Mouse (Mus musculus) forebrain, embryonic 14.5 days (tissue): ENCODE measurements around the gene Gtpbp3. TPM values are rescaled to one million over a fixed set of nuclear protein-coding genes. Genes with fewer than 3 reads are reported as not detected.

Source experiments
- ATAC-seq: fragments of 200-750 bp; cut with Nextera tagmentation; 2 replicates; pipeline ENCODE4 v1.8.0; 2017; ENCODE audit warnings: mild to moderate bottlenecking, moderate library complexity
- DNase-seq: peaks from one replicate; pipeline ENCODE4 v3.0.0-alpha.2; 2015; ENCODE audit warnings: low spot score
- H3K27ac ChIP-seq: fragments of 300-500 bp; sonication (generic); 2 replicates; pipeline ENCODE4 v1.5.1; 2014; ENCODE audit warnings: low read depth, mild to moderate bottlenecking, control low read depth, low read length, moderate library complexity
- H3K27me3 ChIP-seq: fragments of 300-500 bp; sonication (generic); replicated peaks from 2 replicates; pipeline ENCODE4 v1.6.1; 2014; ENCODE audit warnings: low read length, control low read depth, mixed read lengths; ENCODE audit not compliant: control insufficient read depth, insufficient read depth
- H3K36me3 ChIP-seq: fragments of 300-500 bp; sonication (generic); 2 replicates; pipeline ENCODE4 v1.6.1; 2014; ENCODE audit warnings: low read length, control low read depth; ENCODE audit not compliant: control insufficient read depth, insufficient read depth
- H3K4me1 ChIP-seq: fragments of 300-500 bp; sonication (generic); 2 replicates; pipeline ENCODE4 v1.6.1; 2014; ENCODE audit warnings: antibody characterized with exemption, low read length, control low read depth; ENCODE audit not compliant: control insufficient read depth, insufficient read depth
- H3K4me2 ChIP-seq: fragments of 300-500 bp; sonication (generic); 2 replicates; pipeline ENCODE4 v1.6.1; 2014; ENCODE audit warnings: mild to moderate bottlenecking, control low read depth, low read length
- H3K4me3 ChIP-seq: fragments of 300-500 bp; sonication (generic); 2 replicates; pipeline ENCODE4 v1.5.1; 2014; ENCODE audit warnings: low read depth, low read length, control low read depth
- H3K9ac ChIP-seq: fragments of 300-500 bp; sonication (generic); 2 replicates; pipeline ENCODE4 v1.6.1; 2014; ENCODE audit warnings: mild to moderate bottlenecking, low read length, control low read depth, moderate library complexity
- H3K9me3 ChIP-seq: fragments of 300-500 bp; sonication (generic); replicated peaks from 2 replicates; pipeline ENCODE4 v1.6.1; 2016; ENCODE audit warnings: low read length, control low read depth, mixed read lengths; ENCODE audit not compliant: control insufficient read depth
- WGBS: fragments of 180-500 bp; shearing (Covaris S2); extraction: QIAGEN DNeasy Blood & Tissue Kit; methylation state at CpG from one replicate; pipeline ENCODE4 v1.1.7; 2014; 5-methylcytosine and 5-hydroxymethylcytosine counted together
- polyA plus RNA-seq: library from polyadenylated mRNA; unstranded; fragments of >200 nt; fragmentation: Nextera tagmentation; extraction: Ambion mirVana; gene quantifications from 2 replicates; pipeline ENCODE4 v1.2.1, GENCODE M21; 2014

Gene Gtpbp3
- polyA plus RNA-seq, 1 experiment from 2014 or later = 2.2 TPM

DNA sequence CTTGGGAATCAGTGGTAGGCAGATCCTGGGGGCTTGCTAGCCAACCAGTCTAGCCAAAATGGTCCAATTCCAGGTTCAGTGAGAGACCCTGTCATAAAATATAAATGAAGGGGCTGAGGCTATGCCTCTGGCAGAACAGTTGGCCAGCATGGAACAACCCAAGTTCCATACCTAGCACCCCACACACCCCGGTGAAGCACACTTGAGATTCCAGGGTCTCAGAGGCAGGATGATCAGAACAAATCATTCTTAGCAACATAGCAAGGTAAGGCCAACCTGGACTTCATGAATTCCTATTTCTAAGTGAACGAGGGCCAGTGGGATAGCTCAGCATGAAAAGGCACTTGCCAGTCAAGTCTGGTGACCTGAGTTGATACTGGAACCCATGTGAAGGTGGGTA, 20.7 kb upstream of the Gtpbp3 start:
- H3K4me3 ChIP-seq = no peak overlapping the region
- H3K27me3 ChIP-seq = no peaks in the 10 kb centered on the region
- H3K9ac ChIP-seq = no peak overlapping the region
- no peaks in the 10 kb centered on the region for H3K9me3 ChIP-seq
- peaks cover 24% of the 10 kb centered on the region for H3K4me1 ChIP-seq
- ATAC-seq (no peak), DNase-seq (no peak)
- H3K27ac ChIP-seq = no peak overlapping the region
- WGBS = 96% methylated on average over 2 of the region's 2 CpGs
- no peak overlapping the region for H3K4me2 ChIP-seq
- peaks cover 15% of the 10 kb centered on the region for H3K36me3 ChIP-seq

DNA sequence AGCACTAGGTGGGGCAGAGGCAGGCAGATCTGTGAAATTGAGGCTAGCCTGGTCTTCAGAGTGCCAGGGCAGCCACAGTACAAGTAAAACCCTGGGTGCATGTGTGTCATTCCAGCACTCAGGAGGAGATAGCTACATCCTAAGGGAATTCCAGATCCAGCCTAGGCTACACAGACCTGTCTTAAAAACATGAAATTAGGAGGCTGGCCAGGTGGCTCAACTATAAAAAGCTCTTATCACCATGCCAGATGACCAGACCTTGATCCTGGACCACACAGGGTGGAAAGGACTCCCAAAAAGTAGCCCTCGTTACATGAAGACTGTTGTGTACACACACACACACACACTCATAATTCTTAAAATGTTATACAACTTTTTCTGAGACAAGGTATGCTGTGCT, 19.9 kb upstream of the Gtpbp3 start:
- Histone ChIP-seq H3K27ac (no peak overlapping the region), H3K9ac (no peak overlapping the region), H3K4me1 (peaks cover 19% of the 10 kb centered on the region), H3K4me3 (no peak overlapping the region), H3K9me3 (no peaks in the 10 kb centered on the region), H3K27me3 (no peaks in the 10 kb centered on the region), H3K4me2 (no peak overlapping the region), H3K36me3 (peaks cover 23% of the 10 kb centered on the region)
- DNase-seq (no peak), ATAC-seq (no peak)
- 91% methylated on average over 1 of the region's 1 CpGs for WGBS

DNA sequence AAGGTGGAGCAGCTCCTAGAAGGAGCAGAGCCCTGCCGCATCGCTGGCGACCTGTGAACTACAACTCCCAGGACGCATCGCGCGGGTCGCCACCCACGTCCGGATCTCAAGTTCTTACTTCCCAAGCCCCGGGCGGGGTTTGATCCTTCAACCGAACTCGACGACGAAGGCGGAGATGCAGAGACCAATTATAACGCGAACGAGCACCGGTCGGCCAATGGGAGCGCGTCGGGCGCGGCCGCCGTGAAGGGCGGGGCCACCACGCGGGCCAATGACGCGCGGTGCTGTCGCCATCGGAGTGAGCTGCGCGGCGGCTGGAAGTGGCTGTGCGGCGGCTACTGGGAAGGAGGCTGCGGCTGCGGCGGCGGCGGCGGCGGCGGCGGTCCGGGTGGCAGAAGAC, 19.0 kb upstream of the Gtpbp3 start, which contains the start of gene Dda1:
Gene Dda1 (plus strand): TSS at position 284 of the 400 bp plus-strand sequence.
- 0% methylated on average over 52 of the region's 52 CpGs for WGBS

DNA sequence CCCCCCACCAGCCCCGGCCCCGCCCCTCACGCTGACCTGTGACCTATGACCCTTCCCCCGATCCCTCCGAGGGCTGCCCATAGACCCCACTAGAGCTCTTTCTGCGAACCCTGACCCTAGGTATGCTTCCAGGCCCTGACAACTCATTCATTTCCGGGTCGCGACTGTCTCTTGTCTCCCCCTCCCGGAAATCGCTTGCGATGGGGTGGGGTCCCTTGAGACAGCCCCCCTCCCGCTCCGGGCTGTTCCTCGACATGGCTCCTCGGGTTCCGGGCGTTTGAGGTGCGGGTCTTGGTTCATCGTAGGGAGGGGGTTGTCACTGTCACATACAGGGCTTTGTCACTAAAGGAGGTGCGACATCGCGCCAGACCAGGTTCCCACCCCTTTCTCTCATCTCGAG, 18.5 kb upstream of the Gtpbp3 start:
- no peaks in the 10 kb centered on the region for H3K9me3 ChIP-seq
- ATAC-seq (peak; percentile 50), DNase-seq (peak; percentile 86)
- peak overlapping the region; percentile 92 for H3K4me2 ChIP-seq
- peaks cover 13% of the 10 kb centered on the region for H3K4me1 ChIP-seq
- peaks cover 38% of the 10 kb centered on the region for H3K36me3 ChIP-seq
- peak overlapping the region; percentile 77 for H3K9ac ChIP-seq
- WGBS = under 1% methylated on average over 24 of the region's 24 CpGs
- H3K4me3 ChIP-seq = peak overlapping the region; percentile 74
- H3K27ac ChIP-seq = peak overlapping the region; percentile 80; the same call in 1 of the 2 replicates
- no peaks in the 10 kb centered on the region for H3K27me3 ChIP-seq

More for the DNA sequence above, 19.0 kb upstream of the Gtpbp3 start, which contains the start of gene Dda1:
- Histone ChIP-seq H3K9ac (peak within 1 kb of the TSS; percentile 77), H3K27ac (peak within 1 kb of the TSS; percentile 80; the same call in 1 of the 2 replicates), H3K36me3 (peaks cover 33% of the 10 kb centered on the region), H3K4me3 (peak within 1 kb of the TSS; percentile 74), H3K4me1 (peaks cover 16% of the 10 kb centered on the region), H3K9me3 (no peaks in the 10 kb centered on the region), H3K4me2 (peak within 1 kb of the TSS; percentile 92), H3K27me3 (no peaks in the 10 kb centered on the region)
- DNase-seq = peak; percentile 100
- ATAC-seq = peak; percentile 91

DNA sequence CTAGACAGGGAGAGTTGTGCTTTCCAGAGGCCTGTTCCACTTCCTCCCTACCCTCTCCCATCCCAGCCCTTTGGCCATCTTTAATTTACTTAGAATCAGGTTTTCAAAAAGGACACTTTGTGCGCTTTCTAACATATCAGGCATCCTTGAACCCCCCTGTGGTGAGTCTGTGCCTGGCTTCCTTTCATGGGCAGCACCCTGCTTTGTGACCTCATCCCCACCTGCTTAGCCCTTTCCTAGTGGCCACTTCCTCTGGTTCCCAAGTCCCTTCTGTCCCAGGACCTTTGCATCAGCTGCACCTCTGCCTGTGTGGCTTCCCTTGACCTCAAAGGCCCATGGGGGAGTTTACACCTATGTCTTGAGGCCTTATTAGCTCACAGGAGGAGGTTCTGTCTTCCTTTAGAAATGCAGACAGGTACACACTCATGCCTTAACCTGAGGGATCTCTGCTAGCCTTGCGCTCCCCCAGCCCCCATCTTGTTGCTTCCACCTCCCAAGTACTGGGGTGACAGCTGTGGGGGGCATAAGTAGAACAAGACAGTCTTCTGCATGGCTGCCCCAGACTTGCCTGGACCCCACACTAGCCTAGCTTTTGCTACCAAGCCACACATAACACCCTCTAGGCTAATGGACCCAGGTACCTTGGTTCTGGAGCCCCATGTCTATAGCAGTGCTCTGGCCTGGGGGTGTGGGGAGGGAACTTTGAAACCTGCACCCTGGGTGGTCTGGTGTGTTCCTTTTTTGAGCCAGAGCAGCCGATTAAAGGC, 17.6 kb upstream of the Gtpbp3 start:
- no peak overlapping the region for H3K27ac ChIP-seq
- no peaks in the 10 kb centered on the region for H3K27me3 ChIP-seq
- peak overlapping the region; percentile 77 for H3K9ac ChIP-seq
- H3K4me2 ChIP-seq = peak overlapping the region; percentile 92
- no peak for DNase-seq
- no peak for ATAC-seq
- H3K9me3 ChIP-seq = no peaks in the 10 kb centered on the region
- 84% methylated on average over 3 of the region's 3 CpGs for WGBS
- peaks cover 47% of the 10 kb centered on the region for H3K36me3 ChIP-seq
- H3K4me3 ChIP-seq = peak overlapping the region; percentile 74
- peaks cover 13% of the 10 kb centered on the region for H3K4me1 ChIP-seq

DNA sequence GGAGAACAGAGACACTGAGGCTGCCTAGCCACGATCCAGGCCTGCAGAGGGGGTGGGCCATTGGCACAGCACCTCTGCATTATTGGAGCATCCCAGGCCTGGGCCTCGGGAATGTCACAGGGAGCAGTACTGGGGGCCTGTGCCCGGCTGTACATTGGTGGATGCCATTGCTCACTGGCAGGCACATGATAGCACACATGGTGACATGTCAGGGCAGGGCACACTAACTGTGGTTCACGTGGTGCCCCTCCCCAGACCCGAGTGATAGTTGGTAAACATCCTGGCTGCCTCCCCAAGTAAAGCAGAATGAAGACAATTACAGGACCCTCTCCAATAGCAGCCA, 17.0 kb upstream of the Gtpbp3 start:
- WGBS = 72% methylated on average over 5 of the region's 5 CpGs
- Histone ChIP-seq H3K9ac (no peak overlapping the region), H3K36me3 (peaks cover 51% of the 10 kb centered on the region), H3K27me3 (no peaks in the 10 kb centered on the region), H3K4me3 (no peak overlapping the region), H3K9me3 (no peaks in the 10 kb centered on the region), H3K4me1 (peaks cover 10% of the 10 kb centered on the region), H3K4me2 (no peak overlapping the region), H3K27ac (no peak overlapping the region)
- no peak for DNase-seq
- no peak for ATAC-seq

DNA sequence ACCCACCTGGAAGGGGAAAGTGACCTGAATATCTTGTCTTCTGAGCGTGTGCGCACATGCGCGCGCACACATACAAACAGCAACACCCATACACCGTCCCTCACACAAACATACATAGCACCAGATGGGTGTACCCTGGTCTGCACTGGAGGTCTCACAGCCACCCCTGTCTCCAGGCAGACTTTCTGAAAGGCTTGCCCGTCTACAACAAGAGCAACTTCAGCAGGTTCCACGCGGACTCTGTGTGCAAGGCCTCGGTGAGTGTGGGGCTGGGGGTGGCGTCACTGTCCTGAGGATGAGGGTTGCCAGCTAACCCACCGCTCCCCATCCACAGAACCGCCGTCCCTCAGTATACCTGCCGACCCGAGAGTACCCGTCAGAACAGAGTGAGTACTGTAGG, 16.0 kb upstream of the Gtpbp3 start:
- no peaks in the 10 kb centered on the region for H3K27me3 ChIP-seq
- ATAC-seq (no peak), DNase-seq (no peak)
- WGBS = 94% methylated on average over 17 of the region's 17 CpGs
- H3K4me2 ChIP-seq = no peak overlapping the region
- peaks cover 51% of the 10 kb centered on the region for H3K36me3 ChIP-seq
- peaks cover 10% of the 10 kb centered on the region for H3K4me1 ChIP-seq
- no peak overlapping the region for H3K9ac ChIP-seq
- no peak overlapping the region for H3K27ac ChIP-seq
- no peak overlapping the region for H3K4me3 ChIP-seq
- no peaks in the 10 kb centered on the region for H3K9me3 ChIP-seq

DNA sequence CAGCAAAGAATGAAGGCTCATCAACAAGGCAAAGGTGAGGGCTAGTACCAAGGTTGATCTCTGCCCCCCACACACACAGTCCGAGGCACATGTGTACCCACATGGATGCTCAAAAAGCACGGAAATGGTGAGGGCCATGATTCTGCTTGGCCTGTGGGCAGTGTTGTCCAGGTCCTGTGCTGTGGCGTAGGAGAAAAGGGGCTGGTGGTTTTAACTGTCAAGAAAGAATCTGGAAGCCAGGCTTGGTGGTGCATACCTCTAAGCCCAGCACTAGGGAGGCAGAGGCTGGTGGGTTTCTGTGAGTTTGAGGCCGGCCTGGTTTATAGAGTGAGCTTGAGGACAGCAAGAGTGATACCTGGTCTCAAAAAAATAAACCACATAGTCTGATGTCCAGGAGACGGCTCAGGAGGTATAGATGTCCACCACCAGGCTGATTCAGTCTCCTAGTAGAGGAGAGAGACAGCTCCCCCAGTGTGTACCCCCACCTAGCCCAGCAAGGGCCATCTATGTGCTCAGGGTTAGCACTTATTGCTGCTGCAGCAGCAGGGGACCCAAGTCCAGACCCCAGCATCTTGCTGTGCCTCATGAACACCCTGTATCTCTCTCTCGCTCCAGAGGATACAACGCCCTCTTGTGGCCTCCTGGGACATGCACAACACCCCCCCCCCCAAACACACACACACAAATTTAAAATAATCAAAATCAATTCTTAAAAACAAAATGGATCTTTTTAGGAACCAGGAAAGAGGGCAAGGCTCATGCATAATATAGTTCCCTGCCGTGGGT, 15.1 kb upstream of the Gtpbp3 start:
- peaks cover 15% of the 10 kb centered on the region for H3K4me1 ChIP-seq
- DNase-seq (no peak), ATAC-seq (no peak)
- no peak overlapping the region for H3K4me3 ChIP-seq
- no peak overlapping the region for H3K4me2 ChIP-seq
- H3K9me3 ChIP-seq = no peaks in the 10 kb centered on the region
- 90% methylated on average over 8 of the region's 8 CpGs for WGBS
- H3K36me3 ChIP-seq = peaks cover 55% of the 10 kb centered on the region
- H3K27me3 ChIP-seq = no peaks in the 10 kb centered on the region
- no peak overlapping the region for H3K9ac ChIP-seq
- H3K27ac ChIP-seq = no peak overlapping the region

DNA sequence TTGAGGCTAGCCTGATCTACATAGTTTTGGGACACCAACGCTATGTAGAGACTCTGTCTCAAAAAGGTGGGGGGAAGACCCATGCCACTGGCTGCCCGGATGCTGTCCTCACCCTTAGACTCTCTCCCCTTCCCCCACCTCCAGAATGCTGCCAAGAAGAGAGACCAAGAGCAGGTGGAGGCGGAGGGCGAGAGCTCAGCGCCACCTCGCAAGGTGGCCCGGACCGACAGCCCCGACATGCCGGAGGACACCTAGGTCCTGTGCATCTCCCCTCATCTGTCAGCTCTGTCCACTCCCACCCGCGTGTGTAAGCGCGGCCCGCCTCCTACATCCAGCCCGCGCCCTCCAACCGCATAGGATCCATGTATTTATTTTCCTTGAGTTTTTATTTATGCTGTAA, 13.6 kb upstream of the Gtpbp3 start:
- no peak overlapping the region for H3K9ac ChIP-seq
- no peaks in the 10 kb centered on the region for H3K27me3 ChIP-seq
- DNase-seq (no peak), ATAC-seq (no peak)
- H3K36me3 ChIP-seq = peaks cover 67% of the 10 kb centered on the region
- peaks cover 15% of the 10 kb centered on the region for H3K4me1 ChIP-seq
- no peak overlapping the region for H3K27ac ChIP-seq
- WGBS = 94% methylated on average over 18 of the region's 18 CpGs
- H3K4me2 ChIP-seq = no peak overlapping the region
- no peak overlapping the region for H3K4me3 ChIP-seq
- H3K9me3 ChIP-seq = no peaks in the 10 kb centered on the region
